Mouse (Mus musculus): ENCODE measurements around the gene Sema3a. TPM values are rescaled to one million over a fixed set of nuclear protein-coding genes. Genes with fewer than 3 reads are reported as not detected.

Sema3a gene
- 21.2 and 22.1 TPM in 2 replicates for polyA plus RNA-seq (2012; rRNA removed)
- polyA plus RNA-seq (2014; fragmentation: Nextera tagmentation; extraction: Ambion mirVana), result 43.8 and 54.5 TPM in 2 replicates

DNA sequence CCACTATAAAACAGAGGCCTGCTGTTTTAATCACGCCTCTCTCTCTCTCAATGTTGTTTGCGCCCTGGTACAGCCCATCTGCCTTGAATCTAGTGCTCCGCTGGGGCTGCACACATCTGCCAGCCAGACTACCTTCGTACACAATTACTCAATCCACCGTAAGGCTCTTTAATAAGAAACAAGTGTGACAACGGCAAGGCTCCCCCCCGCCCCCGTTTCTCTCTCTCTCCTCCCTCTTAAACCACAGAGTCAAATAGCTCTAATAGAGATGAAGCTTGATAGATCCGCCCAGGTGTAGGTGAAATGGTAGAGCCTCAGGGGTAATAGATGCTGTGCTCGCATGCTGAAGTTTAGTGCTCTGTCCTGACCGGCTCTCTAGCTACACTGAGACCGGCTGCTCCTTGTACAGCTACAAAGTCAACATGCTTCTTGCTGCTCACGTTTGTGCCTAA, at the start of gene Sema3a:
Gene Sema3a (plus strand): TSS at position 174 of the 452 bp plus-strand sequence.
- peak within 1 kb of the TSS; percentile 69 for H3K27ac ChIP-seq (replicated peaks; ENCODE audit: low read depth, low read length)
- no peaks in the 10 kb centered on the region for H3K9me3 ChIP-seq (ENCODE audit: control insufficient read depth, low read length)
- WGBS, result 9% methylated on average over 13 of the region's 13 CpGs
- ATAC-seq (ENCODE audit: low FRiP score, low read depth) (peak; percentile 73), DNase-seq (ENCODE audit: low spot score) (peak; percentile 75)
- H3K4me1 ChIP-seq (ENCODE audit: control insufficient read depth, insufficient read depth, low read length), result peaks cover 4% of the 10 kb centered on the region; the same call in 1 of the 2 replicates
- H3K4me3 ChIP-seq (replicated peaks; ENCODE audit: low read length), result peak within 1 kb of the TSS; percentile 42
- no peaks in the 10 kb centered on the region for H3K36me3 ChIP-seq (ENCODE audit: control insufficient read depth, insufficient read depth, low read length)
- H3K27me3 ChIP-seq (ENCODE audit: control insufficient read depth, insufficient read depth, low read length), result no peaks in the 10 kb centered on the region
- 0 out of 2 replicates have a peak, but pooled peaks have one; percentile 27 for TF ChIP-seq POLR2A (IDR thresholded peaks at IDR 0.05; ENCODE audit: borderline replicate concordance, extremely low read depth, insufficient read depth, insufficient read length)
- peak within 1 kb of the TSS; percentile 40 for H3K9ac ChIP-seq (ENCODE audit: low read depth, low read length, severe bottlenecking)
- peak within 1 kb of the TSS; percentile 48 for H3K4me2 ChIP-seq (replicated peaks; ENCODE audit: low read depth, low read length, severe bottlenecking)

DNA sequence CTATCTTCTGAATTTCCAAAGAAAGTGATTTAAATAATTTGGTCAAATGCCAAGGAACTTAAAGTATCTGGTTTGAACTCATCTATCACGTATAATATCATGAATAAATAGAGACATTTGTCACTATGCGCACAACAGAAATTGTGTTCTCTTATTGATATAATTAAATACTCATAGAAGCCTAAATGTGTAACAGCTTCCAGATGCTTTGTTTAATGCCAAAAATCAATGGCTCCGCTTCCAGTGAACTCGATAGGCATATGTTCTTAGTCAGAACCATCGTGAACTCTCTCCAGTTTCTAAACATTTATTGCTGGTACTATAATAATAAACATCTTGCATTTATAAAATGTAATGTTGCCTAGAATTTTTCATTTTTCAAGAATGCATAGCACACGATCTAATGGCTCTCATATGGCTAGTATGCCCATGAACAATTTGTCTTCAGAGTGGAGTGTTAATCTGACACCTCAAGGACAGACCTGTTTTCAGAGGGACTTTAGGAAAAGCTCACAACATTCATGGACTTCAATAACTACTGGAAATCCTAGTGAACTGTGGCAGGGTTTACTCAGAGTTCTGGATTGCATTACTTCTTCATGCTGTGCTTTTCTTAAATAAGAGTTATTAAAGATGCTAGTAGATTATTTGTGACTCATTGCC, 40.3 kb upstream of the Sema3a start:
- Histone ChIP-seq H3K4me3 (replicated peaks; ENCODE audit: low read length) (no peak overlapping the region), H3K27ac (replicated peaks; ENCODE audit: low read depth, low read length) (no peak overlapping the region), H3K9me3 (ENCODE audit: control insufficient read depth, low read length) (no peaks in the 10 kb centered on the region), H3K36me3 (ENCODE audit: control insufficient read depth, insufficient read depth, low read length) (no peaks in the 10 kb centered on the region), H3K27me3 (ENCODE audit: control insufficient read depth, insufficient read depth, low read length) (no peaks in the 10 kb centered on the region), H3K4me1 (ENCODE audit: control insufficient read depth, insufficient read depth, low read length) (no peaks in the 10 kb centered on the region), H3K9ac (ENCODE audit: low read depth, low read length, severe bottlenecking) (no peak overlapping the region), H3K4me2 (replicated peaks; ENCODE audit: low read depth, low read length, severe bottlenecking) (no peak overlapping the region)
- 35% methylated on average over 6 of the region's 6 CpGs for WGBS
- ATAC-seq (ENCODE audit: low FRiP score, low read depth) (peak; percentile 50; the same call in 1 of the 2 replicates), DNase-seq (ENCODE audit: low spot score) (peak; percentile 78)
- no peak for TF ChIP-seq POLR2A (IDR thresholded peaks at IDR 0.05; ENCODE audit: borderline replicate concordance, extremely low read depth, insufficient read depth, insufficient read length)

DNA sequence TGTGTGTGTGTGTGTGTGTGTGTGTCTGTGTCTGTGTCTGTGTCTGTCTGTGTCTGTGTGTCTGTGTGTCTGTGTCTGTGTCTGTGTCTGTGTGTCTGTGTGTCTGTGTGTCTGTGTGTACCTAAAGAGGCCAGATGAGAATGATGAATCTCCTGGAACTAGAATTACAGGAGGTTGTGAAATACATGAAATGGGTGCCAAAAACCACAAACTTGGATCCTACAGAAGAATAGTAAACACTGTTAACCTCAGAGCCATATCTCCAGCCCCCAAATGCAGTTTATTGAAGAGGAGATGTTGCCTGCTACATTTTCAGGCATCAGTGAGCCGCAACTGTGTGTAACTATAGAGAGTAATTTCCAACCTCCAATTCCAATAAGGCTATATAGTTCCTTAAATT, 34.8 kb upstream of the Sema3a start:
- DNase-seq (ENCODE audit: low spot score) (no peak), ATAC-seq (ENCODE audit: low FRiP score, low read depth) (no peak)
- no peak overlapping the region for H3K4me2 ChIP-seq (replicated peaks; ENCODE audit: low read depth, low read length, severe bottlenecking)
- no peak overlapping the region for H3K9ac ChIP-seq (ENCODE audit: low read depth, low read length, severe bottlenecking)
- H3K27ac ChIP-seq (replicated peaks; ENCODE audit: low read depth, low read length), result no peak overlapping the region
- TF ChIP-seq POLR2A (IDR thresholded peaks at IDR 0.05; ENCODE audit: borderline replicate concordance, extremely low read depth, insufficient read depth, insufficient read length), result no peak
- H3K36me3 ChIP-seq (ENCODE audit: control insufficient read depth, insufficient read depth, low read length), result no peaks in the 10 kb centered on the region
- WGBS, result 65% methylated on average over 1 of the region's 1 CpGs
- no peaks in the 10 kb centered on the region for H3K4me1 ChIP-seq (ENCODE audit: control insufficient read depth, insufficient read depth, low read length)
- H3K27me3 ChIP-seq (ENCODE audit: control insufficient read depth, insufficient read depth, low read length), result no peaks in the 10 kb centered on the region
- no peak overlapping the region for H3K4me3 ChIP-seq (replicated peaks; ENCODE audit: low read length)
- no peaks in the 10 kb centered on the region for H3K9me3 ChIP-seq (ENCODE audit: control insufficient read depth, low read length)

DNA sequence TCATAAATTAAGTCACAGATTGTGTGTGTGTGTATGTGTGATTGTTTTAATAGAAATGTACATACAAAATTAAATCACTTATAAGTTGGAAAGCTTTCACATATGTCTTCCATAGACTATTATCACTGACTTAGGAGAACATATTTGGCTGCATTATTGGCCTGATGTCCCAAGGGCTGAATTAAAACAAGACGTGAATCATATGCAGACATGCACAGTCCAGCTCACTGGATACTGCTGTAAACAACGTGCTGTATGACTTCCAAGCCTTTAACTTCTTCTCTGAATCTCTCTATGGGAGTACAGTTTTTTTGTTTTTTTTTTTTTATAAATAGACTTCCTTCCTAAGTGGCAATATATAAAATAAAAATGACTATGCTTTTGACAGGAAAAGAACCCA, 15.7 kb upstream of the Sema3a start:
- H3K9ac ChIP-seq (ENCODE audit: low read depth, low read length, severe bottlenecking), result no peak overlapping the region
- H3K4me3 ChIP-seq (replicated peaks; ENCODE audit: low read length), result no peak overlapping the region
- peak; percentile 49 for DNase-seq (ENCODE audit: low spot score)
- H3K27ac ChIP-seq (replicated peaks; ENCODE audit: low read depth, low read length), result no peak overlapping the region
- H3K36me3 ChIP-seq (ENCODE audit: control insufficient read depth, insufficient read depth, low read length), result no peaks in the 10 kb centered on the region
- H3K27me3 ChIP-seq (ENCODE audit: control insufficient read depth, insufficient read depth, low read length), result no peaks in the 10 kb centered on the region
- no peak for ATAC-seq (ENCODE audit: low FRiP score, low read depth)
- no peaks in the 10 kb centered on the region for H3K9me3 ChIP-seq (ENCODE audit: control insufficient read depth, low read length)
- peaks cover 5% of the 10 kb centered on the region; the same call in 1 of the 2 replicates for H3K4me1 ChIP-seq (ENCODE audit: control insufficient read depth, insufficient read depth, low read length)
- WGBS, result 16% methylated on average over 2 of the region's 2 CpGs
- H3K4me2 ChIP-seq (replicated peaks; ENCODE audit: low read depth, low read length, severe bottlenecking), result no peak overlapping the region
- TF ChIP-seq POLR2A (IDR thresholded peaks at IDR 0.05; ENCODE audit: borderline replicate concordance, extremely low read depth, insufficient read depth, insufficient read length), result no peak

DNA sequence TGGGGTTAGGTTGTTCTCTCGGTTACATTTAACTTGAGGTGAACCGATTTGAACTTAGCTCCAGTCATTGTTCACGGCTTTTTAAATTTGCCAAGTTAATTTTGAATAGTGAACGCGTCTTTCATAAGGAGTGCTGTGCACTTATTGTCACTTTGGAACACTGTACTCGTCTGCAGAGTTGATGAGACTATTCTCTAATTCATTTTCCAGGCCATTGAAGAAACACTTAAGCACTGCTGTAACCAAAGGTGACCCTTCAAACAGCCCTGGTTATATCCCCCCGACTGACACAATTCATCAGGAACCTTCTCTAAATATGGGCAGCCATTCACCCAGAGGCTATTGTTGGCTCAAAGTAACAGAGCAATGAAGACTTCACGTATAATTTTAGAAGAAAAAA, 8.0 kb upstream of the Sema3a start:
- H3K4me2 ChIP-seq (replicated peaks; ENCODE audit: low read depth, low read length, severe bottlenecking), result no peak overlapping the region
- no peak overlapping the region for H3K9ac ChIP-seq (ENCODE audit: low read depth, low read length, severe bottlenecking)
- H3K4me3 ChIP-seq (replicated peaks; ENCODE audit: low read length), result no peak overlapping the region
- H3K27ac ChIP-seq (replicated peaks; ENCODE audit: low read depth, low read length), result no peak overlapping the region
- ATAC-seq (ENCODE audit: low FRiP score, low read depth) (no peak), DNase-seq (ENCODE audit: low spot score) (no peak)
- no peaks in the 10 kb centered on the region for H3K4me1 ChIP-seq (ENCODE audit: control insufficient read depth, insufficient read depth, low read length)
- WGBS, result 81% methylated on average over 8 of the region's 8 CpGs
- no peak for TF ChIP-seq POLR2A (IDR thresholded peaks at IDR 0.05; ENCODE audit: borderline replicate concordance, extremely low read depth, insufficient read depth, insufficient read length)
- H3K27me3 ChIP-seq (ENCODE audit: control insufficient read depth, insufficient read depth, low read length), result no peaks in the 10 kb centered on the region
- no peaks in the 10 kb centered on the region for H3K36me3 ChIP-seq (ENCODE audit: control insufficient read depth, insufficient read depth, low read length)
- H3K9me3 ChIP-seq (ENCODE audit: control insufficient read depth, low read length), result no peaks in the 10 kb centered on the region
